Mouse (Mus musculus): Measurements from ENCODE around the gene B3gnt2.

Gene B3gnt2

DNA sequence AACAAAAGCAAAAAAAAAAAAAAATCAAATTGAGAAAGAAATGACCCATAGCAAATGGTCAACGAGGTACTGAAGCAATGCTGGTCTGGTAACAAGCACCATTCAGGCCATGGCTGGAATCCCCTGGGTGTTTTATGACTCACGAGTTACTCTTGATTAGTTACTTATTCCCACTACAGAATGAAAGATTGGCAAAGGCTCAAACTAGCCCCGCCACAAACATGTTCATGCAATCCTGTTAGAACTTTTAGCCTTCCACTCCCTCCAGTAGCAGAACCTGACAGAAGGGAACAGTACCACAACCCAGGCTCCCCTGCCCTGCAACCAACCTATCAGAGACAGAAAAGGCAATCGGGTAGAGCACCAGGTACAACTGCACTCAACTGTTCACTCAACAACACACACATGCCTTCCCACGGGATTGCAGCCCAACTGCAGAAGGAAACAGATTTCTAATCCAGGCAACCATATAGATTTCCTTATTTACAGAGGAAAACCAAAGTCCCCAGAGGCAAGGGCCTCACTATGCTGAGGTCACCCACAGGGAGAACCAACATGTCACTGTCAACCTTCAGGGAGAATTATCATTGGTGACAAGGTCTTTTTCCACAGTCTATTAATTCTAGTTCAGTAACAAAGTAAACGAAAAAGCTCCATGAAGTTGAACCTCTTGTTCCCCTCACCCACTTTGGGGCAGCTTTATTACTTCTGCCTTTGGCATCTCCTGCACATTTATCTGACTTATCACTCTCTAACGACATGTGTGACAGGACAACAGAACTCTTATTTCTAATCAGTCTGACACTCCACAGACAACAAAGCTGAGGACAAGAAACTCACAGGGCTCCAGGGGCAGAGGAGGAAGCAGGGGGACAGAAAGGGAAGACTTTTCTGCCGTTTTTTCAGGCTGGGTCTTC, 12.8 kb downstream of the B3gnt2 start:
- DNase-seq (ENCODE audit: low spot score): no peak

DNA sequence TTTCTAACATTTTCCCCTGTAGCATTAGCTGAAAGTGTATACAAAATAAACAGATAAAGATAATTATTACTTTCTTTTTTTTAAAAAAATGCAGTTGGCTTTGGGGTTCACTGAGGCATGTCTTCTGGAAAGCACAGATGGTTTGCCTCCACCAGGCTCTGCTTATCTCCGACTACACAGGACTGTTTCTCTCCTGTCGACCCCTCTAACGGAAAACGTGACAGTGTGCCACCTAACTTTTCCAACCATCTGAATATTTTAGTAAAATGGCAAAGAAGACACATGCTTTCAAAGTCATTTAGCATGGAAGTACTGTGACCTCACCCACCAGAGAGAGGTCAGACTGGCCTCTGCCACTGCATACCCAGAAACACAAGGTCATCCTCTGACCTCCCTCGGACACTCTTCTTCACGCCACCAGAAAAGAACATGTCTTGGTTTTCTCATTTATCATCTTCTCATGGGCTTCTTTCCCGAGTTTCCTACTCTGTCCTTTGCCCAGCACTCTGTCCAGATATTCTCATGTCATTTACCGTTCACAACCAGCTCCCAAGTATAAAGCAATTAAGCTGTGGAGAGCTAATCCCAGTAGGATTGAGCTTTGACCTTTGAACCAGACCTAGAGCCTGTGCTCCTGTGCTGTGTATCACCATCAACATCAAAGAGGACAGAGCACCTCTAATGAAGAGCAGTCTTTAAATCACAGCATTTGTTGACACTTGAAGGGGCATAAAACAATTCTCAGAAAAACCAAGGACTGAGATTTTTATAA, 13.6 kb downstream of the B3gnt2 start:
- DNase-seq (ENCODE audit: low spot score): no peak

DNA sequence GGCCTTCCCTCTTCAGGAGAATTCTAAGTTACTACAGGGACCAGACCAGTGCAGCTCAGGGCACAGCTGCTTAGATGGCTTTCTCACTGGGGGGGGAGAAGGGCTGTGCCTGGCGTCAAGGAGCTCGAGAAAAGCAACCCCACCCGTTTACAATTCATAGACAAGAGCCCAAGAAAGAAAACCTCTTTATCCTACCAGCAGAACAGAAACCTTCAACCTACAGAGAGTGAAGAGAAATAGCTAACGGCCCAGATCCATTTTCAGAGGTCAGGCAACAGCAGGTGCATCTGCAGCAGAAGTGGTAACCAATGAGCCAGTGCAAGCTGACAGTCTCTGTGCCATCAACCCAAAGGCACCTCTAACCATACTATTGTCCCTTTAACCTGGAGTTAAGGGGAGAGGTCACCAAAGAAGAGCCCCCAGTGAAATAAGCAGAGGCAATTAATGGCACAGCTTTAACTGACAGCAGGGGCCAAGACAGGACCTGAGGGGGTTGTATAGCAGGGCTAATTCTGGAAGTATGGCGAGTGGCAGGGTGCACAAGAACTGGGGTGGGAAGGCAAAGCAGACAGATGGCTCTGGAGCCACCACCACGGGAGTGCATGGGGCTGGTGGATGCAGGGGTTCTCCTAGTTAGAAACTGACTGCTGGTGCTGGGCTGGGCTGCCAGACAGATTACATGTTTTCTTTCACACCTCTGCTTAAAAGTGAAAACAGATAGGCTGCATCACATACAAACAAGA, 14.5 kb downstream of the B3gnt2 start:
- no peak for DNase-seq (ENCODE audit: low spot score)

DNA sequence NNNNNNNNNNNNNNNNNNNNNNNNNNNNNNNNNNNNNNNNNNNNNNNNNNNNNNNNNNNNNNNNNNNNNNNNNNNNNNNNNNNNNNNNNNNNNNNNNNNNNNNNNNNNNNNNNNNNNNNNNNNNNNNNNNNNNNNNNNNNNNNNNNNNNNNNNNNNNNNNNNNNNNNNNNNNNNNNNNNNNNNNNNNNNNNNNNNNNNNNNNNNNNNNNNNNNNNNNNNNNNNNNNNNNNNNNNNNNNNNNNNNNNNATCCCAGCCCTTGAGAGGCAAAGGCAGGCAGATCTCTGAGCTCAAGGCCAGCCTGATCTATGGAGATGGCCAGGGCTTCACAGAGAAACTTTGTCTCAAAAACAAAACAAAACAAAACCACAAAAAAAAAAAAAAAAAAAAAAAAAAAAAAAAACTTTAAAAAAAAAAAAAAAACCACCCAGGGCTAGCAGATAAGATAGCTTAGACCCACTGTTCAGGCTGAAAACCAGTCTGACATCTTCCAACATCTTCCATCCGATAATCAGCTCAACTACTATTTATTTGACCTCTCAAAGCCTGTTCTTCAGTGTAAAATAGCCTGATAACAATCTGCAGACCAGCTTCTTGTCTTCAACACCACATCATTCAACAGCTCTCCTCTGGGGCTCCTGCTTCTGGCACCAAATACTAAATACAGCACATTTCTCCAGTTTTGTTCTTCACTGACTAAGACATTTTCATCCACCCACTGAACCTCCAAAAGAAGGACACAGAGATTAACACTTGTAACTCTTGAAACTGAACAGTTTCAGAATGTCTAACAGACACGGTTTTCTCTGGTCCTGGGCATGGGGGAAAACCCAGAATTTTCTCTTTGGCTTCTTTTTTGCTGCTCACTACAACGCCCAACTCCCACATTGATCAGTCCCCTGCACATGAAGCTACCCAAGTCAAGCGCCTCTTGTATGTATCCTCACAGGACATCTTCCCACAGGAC, 15.7 kb downstream of the B3gnt2 start:
- DNase-seq (ENCODE audit: low spot score): no peak

DNA sequence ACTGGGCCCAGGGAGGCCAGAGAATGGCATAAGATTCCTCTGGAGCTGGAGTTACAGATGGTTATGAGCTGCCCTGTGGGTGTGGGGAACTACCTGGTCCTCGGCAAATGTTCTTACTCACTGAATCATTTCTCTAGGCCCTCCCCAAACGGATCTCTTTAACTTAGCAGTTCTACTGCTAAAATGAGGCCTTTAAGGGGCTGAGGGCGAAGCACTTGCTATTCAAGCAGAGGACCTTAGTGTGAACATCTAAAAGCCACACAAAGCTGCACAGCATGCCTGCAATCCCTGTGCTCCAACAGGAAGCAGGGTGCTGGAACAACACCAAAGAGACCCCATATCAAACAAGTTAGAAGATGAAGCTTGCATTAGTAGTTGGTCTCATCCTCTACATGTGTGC, 21.3 kb downstream of the B3gnt2 start:
- DNase-seq (ENCODE audit: low spot score): no peak

DNA sequence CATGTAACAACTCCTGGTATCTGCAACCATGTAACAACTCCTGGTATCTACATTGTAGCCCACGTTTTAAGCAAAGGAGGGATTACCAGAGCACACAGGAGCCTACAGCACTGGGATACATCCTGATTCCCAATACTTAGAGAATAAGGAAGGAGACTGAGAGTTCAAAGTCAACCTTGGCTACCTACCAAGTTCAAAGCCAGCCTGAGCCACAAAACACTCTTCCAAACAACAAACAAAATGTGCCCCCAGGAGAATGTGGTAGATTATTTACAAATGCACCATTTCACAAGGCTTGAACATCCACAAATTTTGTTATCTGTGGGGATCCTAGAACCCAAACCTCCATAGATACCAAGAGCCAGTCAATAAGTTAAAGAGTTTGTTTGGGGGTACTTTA, 22.4 kb downstream of the B3gnt2 start:
- no peak for DNase-seq (ENCODE audit: low spot score)

DNA sequence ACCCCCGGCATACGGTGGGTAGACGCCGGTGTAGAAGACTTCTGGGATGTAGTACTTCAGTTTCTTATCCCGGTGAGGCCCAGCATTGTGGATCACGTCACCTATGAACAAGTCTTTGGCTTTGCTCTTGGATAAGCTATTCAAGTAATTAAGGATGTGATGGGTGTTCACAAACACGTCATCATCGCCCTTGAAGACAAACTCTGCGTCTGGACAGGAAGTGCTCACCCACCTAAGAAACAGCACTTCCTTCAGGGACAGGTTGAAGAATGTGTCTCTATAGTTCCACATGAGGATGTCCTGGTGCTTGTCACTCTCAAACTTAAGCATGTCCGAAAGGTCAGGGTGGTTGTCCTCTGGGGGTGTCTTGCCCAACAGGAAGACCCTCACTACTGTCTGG, 24.5 kb downstream of the B3gnt2 start:
- DNase-seq (ENCODE audit: low spot score): no peak

DNA sequence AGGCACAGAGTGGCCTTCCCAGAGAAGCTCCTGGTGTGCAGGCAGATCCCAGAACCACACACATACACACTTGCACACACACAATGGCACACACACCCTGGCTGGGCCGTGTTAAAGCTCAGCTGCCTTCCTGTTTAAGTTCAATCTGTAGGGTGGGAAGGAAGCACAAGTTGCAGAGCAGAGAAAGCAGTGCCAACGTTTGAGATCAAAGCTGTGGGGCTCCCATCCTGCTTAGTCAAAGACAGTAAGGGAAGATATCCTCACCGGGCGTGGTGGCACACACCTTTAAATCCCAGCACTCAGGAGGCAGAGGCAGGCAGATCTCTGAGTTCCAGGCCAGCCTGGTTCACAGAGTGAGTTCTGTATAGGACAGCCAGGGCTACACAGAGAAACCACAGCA, 28.2 kb downstream of the B3gnt2 start:
- no peak for DNase-seq (ENCODE audit: low spot score)

DNA sequence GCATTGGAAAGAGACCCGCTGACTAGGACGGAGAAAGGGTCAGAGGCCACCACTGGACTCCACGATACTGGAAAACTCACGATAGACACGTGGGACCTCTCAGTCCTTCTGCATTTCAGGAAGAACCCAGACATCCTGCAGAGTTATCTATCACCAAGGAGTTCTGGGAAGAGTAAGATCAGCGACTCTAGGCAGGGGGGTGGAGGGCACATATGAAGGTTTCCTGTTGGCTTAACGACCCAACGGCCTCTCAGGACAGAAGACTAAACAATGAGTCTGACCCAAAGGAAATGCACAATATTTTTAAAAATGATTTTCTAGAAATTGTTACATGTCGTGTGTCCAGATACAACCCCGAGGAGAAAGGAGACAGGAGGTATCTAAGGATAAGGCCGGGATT, 28.8 kb downstream of the B3gnt2 start:
- DNase-seq (ENCODE audit: low spot score): no peak

DNA sequence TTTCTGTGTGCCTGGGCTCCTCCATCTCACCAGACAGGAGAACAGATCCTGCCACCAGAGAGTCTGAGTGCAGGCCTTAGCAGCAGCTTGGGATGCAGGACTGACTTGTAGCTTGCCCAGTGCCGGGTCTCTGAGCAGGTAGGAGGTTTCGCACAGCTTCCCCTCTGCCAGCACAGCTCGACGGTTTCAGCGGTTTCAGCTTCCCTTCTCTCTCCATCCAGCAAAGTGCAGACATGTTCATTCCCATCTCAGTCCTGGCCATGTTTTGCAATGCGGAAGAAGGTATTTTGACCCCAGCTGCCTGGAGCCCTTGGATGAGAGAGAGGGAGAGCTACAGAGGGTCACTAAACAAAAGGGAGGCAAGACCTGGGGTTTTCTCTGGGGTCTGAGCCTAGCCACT, 30.1 kb downstream of the B3gnt2 start:
- DNase-seq (ENCODE audit: low spot score): no peak

DNA sequence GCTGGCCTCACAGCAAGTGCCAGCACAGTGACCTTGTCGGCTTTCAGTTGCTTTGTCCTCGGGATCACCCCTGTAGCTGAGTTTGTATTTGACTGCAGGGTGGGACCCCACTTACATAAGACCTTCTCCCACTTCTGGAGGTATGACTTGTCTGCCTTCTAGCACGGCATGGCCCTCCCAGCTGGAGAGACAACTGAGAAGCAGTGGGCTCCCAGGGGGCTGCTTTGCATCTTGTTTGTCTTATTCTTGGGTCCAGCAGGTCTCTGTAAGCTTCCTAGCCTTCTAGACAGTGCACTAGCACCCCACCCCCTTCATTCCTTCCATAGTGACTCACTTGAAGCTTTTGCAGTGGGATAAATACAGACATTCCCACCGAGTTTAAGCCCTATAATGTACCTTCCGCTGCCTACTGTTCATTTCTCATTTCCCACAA, 30.6 kb downstream of the B3gnt2 start:
- no peak for DNase-seq (ENCODE audit: low spot score)

DNA sequence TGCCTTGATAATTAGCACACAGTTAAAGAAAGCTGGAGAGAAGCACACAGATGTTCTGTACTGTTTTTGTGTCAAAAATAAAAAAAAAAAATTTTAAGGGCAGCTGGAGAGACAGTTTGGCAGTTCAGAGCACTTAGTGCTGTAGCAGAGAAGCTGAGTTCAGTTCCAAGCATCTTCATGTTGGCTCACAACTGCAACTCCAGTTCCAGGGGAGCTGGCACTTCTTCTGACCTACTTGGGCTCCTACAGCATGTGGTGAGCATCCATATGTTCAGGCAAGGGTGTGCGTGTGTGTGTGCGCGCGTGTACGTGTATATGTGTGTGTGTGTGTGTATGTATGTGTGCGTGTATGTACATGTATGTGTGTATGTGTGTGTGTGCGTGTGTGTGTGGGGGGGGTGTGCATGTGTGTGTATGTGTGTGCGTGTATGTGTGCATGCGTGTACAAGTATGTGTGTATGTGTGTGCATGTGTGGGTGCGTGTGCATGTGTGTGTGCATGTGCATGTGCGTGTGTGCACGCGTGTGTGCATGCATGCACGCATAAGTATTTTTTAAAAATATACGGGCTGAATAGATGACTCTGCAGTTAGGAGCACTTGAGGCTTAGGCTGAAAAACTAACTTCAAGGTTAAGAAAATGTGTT, 31.7 kb downstream of the B3gnt2 start:
- no peak for DNase-seq (ENCODE audit: low spot score)

DNA sequence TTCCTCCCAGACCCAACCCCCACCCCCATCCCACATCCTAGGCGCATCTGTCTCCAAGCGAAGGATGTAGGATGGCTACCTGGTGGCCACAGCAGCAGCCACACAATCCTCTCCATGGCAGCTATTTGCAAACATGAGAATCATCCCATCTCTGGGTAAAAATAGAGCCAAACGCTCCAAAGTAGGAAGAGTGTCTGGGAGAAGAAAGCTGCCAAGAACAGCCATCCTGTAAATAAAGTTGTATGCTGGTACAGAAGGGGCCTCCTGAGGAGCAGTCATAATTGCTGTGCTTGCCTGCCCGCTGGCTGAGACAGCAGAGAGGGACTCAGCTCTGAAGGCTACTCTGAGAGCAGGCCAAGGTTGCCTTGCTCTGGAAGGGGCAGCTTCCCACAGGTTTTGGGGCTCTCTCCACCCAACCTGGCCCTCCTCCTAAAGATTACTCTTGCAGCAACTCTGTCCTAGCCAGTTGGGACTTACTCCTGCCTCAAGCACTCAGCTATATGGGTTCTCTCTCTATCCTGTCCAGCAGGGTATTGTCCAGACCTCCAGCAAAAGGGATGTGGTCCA, 33.2 kb downstream of the B3gnt2 start:
- no peak for DNase-seq (ENCODE audit: low spot score)

DNA sequence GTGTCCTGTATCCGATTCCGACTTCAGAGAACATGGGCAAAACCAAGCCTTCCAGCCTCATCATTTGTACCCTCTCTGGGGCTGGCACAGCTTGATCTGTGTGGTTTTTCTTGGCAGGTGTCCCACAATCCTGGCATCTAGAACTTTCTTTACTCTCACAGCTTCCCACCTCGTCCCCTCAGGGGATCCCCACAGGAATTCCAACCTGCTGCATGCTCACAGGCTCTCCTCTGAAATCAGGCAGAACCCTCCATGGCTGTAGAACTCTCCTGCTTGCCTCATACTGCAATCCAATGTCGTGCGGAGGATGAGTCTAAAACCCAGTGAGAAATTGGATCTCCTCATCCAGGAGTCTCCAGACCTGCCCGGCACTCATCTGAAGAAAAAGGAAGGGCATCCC, 34.1 kb downstream of the B3gnt2 start:
- no peak for DNase-seq (ENCODE audit: low spot score)

DNA sequence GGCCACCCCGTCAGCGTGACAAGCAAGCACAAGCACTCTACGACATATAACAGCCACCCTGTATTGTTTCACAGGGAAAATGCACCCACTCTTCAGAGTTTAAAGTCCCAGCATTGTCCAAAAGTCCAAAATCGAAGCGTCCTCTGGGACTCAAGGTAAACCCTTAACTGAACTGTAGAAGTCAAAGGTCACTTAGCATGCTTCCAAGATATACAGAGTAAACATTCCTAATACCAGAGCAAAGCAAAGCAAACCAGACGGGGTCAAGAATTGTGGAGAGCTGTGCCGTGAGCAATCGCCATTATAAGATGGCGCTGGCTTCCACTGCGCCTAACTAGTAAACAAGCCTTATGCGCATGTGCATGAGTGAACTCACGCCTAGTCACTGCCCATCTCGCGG, 34.7 kb downstream of the B3gnt2 start:
- DNase-seq (ENCODE audit: low spot score): no peak

DNA sequence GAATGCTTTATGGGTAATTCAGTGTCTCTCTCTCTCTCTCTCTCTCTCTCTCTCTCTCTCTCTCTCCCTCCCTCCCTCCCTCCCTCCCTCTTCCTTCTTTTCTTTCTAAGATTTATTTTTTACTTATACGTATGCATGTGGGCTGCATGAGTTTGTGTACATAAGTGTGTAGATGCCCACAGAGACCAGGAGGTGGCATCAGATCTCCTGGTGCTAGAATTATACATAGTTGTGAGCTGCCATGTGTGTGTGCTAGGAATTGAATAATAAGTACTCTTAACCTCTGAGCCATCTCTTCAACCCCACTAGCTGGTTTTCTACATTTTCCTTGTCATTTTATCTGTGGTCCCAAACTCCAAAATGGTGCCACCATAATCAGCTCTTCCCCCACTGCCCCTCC, 35.2 kb downstream of the B3gnt2 start:
- DNase-seq (ENCODE audit: low spot score): no peak

DNA sequence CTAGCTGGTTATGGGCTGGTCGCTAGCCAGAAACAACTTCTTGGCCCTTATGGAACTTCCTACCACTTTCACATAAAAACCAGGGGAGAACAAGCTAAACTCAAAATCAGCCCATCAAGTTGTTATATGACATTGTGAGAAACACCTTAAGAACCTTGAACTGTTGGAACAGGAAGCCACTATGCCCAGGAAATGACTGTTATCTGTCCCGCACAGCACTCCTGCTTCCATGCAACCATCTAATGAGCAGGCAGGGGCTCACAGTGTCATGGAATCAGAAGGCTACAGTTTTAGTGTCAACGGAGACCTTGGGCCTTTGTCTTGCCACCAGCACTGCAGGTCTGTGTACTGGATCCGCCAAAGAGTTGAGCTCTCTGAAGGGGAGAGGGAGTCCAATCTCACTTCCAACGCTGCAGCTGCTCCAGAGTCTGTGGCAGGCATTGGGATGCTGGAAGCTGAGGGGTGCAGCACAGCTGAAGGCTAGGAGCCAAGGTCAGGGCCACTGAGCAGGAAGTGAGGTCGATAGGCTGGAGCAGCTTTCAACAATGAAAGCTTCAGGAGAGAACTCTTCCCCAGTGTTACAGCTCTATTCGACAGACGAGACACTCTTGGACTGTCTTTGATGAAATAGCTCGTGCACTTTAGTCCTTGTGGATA, 36.6 kb downstream of the B3gnt2 start:
- DNase-seq (ENCODE audit: low spot score): no peak

DNA sequence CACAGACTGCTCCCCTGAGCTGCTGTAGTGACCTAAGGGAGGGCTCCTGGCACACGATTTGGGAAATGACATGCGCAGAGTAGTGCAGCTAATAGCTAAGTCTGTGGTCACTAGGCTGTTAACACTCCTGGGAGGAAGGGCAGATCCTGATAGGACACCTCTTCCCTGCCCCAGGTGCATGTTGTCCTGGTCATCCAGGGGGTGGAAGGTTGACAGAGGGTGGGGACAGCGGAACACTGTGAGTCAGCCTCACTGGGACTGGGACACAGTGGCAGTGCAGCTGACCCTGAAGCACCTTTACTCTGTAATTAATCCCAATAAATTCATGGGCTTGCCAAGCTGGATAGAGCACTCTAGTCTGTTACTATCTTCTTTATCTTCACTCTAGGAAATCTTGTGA, 39.5 kb downstream of the B3gnt2 start:
- no peak for DNase-seq (ENCODE audit: low spot score)

DNA sequence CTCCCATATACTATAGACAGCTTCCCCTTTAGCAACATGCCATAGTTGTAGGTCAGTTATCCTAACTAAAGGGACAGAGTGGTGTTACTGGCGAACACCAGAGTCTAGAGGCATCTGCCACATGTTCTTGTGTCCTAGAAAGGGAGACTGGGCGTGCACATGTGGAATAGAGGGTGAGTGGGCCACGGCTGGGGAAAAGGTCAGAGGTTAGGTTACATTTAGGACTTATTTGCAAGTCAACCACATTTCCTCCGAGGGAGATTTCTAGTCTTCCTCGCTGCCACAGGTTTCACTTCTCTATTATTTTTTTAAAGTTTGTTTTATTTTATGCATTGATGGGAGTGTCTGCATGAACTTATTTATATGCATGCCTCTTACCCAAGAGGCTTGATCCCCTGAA, 42.4 kb downstream of the B3gnt2 start:
- DNase-seq (ENCODE audit: low spot score): no peak

DNA sequence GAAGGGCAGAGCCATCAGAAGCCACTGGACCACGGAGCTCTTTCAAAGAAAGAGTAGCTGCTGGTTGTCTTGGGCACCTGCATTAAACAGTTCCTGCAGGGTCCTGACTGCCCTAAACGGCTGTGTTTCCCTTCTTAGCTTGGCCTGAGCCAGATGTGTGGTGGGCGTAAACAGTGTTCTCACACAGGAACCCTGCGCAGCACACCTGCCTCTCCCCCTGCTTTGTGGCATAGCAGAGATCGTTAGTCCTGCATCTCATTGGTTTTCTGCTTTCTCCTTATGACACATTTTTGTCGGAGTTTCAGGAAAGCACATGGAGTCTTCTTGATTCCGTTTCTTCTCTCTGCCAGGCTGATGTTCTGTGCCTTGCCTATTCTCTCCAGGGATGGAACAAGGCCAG, 44.9 kb downstream of the B3gnt2 start:
- no peak for DNase-seq (ENCODE audit: low spot score)
